Mouse (Mus musculus) frontal cortex, adult (tissue): ENCODE data around the gene Inf2.

Experiments used
- ATAC-seq: cut with Nextera tagmentation; 2 replicates; pipeline ENCODE4 v1.9.2; 2017; ENCODE audit warnings: mild to moderate bottlenecking, moderate library complexity, mixed read lengths; ENCODE audit not compliant: low TSS enrichment

Gene Inf2

DNA sequence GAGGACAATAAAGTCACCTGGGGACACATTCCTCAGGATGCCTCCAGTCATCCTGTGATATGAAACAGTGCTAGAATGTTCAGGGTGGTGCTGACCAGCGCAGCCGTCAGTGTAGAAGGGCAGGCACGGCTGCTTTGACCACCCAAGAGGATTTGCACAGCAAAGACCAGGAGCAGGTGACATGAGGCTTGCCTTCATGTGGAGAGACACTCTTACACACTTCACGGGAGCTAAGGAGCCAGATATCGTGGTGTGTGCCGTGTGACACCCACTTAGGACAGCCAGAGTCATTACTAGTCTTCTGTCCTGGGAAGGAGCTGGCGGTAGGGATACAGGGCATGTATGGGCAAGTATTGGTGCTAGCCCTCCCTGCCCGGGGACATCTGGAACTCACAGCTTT is 18.4 kb upstream of the Inf2 start:
- no peak for ATAC-seq

DNA sequence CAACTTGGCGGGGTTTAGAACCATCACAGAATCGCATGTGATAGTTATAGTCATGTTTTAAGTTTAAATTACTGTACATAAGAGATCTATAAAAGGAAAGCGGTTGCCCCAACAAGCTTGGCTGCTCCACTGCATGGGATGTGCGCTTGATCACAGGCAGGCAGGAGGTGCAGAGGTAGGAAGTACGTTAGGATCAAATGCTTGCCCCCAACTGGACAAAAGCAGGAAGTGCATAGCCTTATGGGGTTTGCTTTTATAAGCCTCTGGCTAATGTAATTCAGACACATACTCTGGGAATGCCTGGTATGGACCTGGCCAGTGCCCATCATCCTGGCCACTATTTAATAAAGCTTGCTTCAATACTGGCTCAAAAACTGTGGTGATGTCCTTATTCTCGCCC is 17.5 kb upstream of the Inf2 start:
- ATAC-seq, result no peak

DNA sequence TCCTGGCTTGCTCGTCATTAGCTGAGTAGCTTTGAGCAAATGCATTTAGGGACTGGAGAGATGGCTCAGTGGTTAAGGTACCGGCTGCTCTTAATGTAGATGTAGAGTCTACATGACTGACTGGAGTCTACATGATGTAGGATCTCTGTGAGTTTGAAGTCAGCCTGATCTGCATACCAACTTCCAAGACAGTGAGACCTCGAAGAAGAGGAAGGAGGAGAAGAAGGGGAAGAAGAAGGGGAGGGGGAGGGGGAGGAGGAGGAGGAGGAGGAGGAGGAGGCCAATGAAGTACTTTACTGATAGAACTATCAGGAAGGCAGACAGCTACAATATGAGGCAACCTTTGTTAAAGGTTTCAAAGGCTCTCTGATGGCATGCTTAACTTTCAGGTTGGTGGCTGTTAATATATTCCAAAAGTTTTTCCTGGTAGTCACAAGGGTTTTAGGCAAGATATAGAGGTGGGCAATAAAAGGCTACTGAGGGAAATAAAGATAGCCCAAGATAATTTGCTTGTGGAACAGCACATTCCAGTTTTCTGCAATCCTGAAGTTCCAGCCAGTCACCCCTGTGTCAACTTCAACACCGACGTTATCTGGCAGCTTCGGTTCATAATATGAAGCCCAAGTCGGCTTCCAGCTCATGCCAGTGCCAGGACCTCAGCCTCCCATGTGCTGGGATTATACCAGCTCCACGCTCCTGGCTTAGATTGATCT is 13.2 kb upstream of the Inf2 start:
- no peak for ATAC-seq

DNA sequence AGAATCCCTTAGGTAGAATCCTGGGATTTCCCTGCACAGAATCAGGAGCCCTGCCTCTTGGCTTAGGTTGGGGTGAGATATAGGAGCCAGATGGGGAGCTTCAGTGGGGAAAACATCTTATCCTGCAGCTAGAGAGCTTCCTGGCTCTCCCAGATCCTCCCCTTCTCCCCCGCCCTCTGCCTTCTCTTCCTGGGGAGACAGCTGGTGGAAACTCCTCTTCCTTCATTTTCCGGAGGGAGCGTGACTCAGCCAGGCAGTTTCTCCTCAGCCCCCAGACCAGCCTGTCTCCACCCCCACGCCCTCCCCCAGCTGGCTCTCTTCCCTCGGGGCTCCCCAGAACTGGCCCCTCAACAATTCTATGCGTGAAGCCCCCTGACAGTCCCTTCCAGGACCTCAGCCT is 12.2 kb upstream of the Inf2 start:
- peak; percentile 81 for ATAC-seq

DNA sequence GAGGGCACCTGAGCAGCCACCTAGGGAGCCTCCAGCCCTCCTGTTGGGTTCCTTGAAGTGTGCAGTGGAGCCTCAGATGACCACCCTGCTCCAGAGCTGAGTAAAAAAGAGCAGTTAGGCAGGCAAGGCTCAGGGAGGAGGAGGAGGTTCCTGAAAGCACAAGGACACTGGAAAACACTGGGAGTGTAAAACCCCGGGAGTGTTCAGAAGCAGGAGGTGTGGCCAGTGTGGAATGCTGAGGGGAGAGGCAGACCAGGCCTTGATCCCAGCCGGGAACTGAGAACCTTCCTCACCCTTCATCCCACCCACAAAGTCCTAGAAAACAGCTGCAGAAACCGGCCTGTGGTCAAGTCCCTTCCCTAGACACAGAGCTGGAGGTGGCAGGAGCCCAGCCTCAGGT is 11.8 kb upstream of the Inf2 start:
- ATAC-seq, result peak; percentile 54

DNA sequence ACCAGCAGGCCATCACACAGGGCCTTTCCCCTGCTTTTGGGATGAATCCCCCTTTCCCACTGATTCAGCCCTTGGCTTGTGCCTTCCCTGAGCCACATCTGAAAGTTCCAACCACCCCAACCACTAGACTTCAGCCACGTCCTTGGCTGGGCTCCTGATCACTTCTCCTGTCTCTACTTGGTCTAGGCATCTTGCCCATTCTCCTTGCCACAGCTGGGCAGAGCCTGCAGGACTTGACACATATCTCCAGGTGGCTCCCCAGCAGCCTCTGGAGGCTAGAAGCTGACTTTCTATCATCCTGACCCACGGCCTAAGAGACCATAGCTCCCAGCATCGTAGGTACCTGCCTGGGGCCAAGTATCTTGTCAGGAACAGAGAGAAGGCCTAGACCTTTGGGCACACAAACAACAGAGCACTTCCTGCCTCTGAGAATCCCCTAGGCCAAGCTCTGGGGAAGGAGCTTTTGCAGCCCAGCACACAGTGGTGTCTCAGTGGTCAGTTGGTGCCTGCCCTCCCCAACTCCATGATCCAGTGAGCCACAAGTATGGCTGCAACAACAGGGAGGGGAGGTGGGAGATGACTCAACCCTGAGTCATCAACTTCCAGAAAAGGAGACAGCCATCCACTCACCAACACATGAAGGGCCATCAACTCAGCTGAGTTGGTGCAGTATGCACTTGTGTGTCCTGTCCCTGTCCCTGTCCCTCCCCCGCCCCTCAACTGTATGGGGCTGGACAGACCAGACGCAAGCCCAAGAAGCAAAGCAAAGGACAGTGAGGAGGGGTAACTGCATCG is 10.1 kb upstream of the Inf2 start:
- peak; percentile 47; the same call in 1 of the 2 replicates for ATAC-seq

DNA sequence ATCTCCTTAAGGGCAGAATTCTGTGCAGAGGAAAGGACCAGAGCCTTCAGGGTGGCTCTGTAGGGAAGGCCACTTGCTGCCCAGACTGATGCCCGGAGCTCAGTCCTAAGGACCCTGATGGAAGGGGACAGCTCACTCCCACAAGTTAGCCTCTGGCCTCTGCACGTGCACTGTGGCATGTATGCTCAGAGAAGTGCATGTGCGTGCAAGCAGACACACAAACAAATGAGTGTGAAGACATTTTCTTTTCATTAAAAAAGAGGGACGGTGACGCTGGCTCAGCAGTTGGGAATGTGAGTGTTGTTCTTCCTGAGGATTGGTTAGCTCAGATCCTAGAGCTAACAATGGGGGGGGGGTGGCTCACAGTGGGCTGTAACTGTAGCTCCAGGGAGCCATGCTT is 9.2 kb upstream of the Inf2 start:
- no peak for ATAC-seq

DNA sequence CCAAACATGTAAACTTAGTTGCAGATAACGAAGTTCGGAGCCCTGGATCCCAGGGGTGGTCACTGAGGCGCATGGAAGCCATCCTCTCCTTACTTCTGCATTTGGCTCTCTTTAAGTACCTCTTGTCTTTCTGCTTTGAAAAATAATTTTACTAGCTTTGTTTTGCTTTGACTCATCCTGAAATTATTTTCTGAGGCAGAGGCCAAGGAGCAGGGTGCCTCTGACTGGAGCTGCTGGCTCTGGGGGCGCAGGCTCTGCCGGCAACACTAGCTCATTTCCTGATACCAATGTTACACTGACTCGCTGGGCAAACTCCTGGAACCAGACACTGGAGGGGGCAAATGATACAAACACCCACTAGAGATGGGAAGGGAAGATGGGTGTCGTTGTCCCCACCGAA is 8.7 kb upstream of the Inf2 start:
- no peak for ATAC-seq

DNA sequence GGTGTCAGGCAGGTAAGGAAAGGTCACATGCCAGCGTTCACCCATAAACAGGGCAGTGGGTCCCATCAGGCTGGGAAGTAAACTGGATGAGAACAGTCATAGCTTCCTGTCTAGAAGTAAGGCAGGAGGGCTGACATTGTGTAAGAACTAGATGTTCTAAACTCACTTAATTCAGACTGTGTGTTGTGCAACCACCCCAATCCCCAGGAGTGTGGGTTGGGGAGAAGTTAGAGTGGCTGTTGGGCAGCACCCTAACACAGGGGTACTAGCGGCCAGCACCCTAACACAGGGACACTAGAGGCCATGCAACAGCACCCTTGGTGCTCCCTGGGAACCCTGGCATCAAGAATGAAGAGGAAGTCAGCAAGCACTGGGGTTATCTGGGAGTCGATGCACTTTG is 7.5 kb upstream of the Inf2 start:
- no peak for ATAC-seq

DNA sequence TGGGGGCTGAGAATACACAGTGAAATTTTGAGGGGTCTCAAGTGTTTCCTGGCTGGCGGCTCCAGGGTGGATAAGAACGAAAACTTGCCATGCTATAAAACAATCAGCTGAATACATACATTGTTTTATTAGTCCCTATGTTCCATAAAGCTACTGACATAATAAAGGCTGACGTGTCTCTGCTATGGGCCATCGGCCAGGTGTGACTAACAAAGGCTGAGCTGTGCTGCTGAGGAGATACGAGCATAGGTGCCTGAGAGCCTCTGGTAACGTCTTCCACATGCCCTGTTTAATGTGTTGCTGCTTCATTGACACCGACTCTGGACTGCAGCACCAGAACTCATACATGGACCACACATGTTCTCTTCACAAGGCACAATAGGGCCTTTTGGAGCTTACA is 3.6 kb upstream of the Inf2 start:
- no peak for ATAC-seq

DNA sequence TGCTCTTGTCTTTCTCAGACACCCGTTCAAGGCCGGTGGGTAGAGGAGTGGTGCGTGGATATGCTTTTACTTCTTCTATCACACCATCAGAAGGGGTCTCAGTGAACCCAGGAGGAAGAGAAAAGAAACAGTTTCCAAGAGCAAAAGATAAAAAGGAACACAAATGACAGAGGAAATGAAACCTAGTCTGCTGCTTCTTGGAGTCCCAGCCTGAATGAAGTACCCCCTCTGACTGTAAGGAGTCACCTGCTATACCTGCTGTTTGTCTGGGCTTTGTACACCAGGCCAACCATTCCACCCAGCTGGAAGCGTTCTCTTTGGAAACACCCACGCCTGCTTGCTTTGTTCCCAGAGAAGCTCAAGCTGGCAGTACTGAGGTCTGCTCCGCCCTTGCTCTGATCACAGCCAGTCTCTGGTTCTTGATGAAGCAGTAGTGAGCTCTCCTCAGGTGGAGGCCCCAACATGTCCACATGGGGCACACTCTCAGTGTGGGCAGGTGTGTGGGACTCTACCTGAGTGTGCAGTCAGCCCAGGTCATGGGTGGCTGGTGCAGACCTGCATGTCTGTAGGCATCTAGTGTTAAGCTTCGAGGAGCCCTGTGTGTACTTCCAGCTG is 2.6 kb upstream of the Inf2 start:
- peak; percentile 50 for ATAC-seq

DNA sequence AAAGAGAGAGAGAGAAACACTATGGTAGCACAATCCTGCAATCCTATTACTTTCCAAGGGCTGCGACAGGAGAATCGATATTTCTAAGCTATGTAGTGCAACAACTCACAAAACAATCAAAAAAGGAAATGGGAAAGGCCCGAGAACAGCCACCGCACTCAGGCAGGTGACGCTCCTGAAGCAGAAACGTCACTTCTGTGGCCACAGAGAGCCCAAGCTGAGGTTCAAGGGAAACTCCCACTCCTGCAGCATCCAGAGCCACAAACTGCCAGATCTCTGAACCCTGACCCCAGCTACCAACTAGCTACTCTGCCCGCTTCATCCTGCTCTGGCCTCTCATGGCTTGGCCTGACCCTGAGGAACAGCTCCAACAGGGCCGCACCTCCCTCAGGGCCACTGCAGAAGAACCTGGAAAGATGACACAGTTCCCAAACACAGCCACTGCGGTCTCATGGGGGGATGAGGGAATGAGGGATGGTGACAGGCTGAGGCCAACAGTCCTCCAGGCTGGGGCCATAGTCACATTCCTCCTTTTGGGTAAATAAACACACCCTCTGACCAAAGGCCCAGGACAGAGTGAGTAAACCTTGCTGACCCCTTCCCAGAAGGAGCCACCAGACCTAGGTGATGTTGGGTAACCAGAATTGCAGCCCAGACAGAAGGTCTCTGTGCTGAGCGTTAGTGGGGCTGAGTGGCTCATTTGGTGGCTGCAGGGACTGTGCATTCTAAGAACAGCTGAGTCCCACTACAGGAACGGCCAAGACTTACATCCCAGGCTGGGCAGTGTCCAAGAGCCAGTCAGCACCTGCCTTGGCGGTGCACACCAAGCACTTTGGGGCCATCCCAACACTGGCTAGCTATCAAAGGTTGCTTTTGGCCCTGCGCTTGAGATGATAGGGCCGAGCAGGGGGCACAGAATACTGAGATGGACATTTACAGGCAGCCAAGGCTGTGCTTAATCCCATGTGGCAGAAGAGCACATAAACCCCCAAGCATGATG is 1.2 kb upstream of the Inf2 start:
- no peak for ATAC-seq

DNA sequence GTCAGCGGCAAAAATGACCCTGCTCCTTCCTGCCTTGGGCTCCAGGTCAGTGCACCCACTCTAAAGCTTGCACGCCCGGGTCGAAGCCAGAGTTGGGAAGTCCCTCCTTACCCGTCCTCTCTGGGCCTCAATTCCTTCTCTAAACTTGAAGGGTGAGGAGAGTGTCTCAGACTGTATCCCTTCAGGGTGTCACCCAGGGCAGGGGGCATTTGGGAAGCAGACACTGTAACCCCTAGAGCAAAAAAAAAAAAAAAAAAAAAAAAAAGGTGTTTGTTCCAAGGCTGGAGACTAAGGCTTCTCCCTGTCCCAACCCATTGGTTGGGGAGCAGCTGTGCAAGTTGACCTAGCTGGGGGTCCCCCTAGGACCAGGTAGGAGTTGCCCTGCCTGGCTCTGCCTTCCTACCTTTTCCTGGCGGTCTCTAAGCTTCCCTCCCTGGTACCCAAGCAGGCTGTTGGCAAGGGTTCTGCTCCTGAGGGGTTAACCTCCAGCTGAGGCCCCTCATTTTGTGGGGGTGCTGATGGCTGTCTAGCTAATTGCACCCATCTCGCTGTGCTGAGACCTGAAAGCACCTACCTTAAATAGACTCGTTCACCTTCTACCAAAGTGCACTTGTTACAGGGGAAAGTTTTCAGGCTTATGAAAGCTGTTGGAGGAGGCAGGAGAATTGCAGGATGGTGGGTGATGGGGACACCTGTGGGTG is 1.1 kb downstream of the Inf2 start:
- ATAC-seq, result no peak

DNA sequence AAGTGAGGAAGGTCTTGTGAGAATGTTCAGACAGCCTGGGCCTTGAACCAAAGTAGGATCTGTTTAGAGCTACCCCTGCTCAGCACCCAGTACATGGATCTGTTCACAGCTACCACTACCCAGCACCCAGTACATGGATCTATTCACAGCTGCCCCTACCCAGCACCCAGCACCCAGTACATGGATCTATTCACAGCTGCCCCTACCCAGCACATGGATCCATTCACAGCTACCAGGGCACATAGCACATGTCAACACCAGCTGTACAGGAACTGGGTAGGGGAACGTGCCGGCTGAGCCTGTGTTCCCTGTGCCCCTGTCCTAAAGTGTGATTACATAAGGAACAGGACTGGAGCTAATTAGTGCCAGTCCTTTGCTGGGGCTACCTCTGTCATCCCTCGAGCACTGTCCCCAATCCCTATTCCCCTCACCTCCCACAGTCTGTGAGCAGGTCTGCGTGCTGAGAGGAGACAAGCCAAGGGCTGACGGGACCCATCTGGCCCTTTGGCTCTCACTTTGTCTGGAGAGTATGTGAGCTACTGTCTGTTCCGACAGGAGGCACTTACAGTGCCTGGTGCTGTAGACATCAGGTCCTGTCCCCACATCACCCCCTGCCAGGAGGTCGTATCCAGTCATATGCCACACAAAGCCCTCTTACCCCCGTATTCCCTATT is 2.1 kb downstream of the Inf2 start:
- ATAC-seq, result no peak

DNA sequence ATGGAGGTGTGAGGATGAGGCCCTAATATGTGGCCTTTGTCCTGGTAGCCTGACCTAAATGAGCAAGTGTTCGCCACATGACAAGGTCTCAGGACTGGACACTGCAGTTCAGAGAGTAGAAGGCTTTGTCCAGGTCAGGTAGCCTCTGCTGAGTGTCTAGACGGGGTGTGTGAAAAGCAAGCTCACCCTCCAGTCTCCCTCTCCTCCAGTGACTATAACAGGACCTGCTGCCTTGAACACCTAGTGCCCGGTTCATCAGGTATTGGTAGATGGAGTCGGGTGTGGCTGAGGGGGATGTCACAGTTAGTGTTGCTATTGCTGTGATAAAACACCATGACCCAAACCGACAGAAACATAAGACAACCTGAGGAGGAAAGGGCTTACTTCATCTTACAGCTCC is 2.7 kb downstream of the Inf2 start:
- ATAC-seq, result no peak

DNA sequence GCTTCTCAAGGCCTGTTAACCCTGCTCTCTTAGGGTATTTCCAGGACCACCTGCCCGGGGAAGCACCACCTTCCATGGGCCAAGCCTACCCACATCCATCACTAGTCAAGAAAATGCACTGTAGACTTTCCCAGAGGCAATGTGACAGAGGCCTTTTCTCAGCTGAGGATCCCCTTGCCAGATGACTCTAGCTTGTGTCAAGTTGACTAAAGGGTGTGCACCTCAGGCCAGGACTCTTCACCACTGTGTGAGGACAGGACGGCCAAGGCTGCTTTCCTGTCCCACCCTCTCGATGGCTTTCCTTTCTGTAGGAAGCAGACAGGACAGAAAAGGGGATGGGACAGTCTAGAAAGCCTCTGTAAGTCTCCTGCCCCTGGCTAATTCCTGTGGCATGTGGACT is 3.1 kb downstream of the Inf2 start:
- ATAC-seq, result no peak

DNA sequence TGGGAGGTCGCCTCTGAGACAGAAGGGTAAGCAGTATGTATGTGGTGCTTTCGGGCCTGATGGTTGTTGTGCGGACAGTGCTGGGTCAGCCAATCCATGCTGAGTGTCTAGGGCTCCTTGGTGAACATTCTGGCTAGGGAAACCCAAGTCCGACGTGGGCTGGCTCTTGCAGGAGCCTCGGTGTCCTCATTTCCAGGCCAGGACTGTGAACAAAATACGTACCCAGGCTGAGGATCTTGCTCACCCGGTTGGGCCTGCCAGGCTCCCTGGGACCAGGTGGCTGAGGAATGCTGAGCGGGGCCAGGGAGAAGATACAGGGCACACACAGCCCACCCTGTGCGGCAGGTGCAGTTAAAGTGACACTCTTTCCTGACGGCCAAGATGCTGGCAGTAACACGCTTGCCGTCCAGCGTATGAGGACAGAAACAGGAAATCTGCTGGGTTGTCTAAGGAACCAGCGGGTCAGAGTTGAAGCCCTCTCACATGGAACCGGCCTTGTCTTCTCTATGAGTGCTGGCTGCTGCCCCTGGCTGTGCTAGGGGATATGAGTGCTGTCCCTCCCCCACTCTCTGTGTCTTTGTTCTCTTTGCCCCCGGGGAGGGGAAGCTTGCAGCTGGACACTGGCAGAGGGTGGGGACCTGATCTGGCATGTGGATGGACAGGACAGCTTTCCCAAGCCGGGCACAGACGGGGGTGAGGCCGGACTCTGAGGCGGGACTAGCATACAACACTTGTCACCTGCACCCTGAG is 4.6 kb downstream of the Inf2 start:
- ATAC-seq, result no peak

DNA sequence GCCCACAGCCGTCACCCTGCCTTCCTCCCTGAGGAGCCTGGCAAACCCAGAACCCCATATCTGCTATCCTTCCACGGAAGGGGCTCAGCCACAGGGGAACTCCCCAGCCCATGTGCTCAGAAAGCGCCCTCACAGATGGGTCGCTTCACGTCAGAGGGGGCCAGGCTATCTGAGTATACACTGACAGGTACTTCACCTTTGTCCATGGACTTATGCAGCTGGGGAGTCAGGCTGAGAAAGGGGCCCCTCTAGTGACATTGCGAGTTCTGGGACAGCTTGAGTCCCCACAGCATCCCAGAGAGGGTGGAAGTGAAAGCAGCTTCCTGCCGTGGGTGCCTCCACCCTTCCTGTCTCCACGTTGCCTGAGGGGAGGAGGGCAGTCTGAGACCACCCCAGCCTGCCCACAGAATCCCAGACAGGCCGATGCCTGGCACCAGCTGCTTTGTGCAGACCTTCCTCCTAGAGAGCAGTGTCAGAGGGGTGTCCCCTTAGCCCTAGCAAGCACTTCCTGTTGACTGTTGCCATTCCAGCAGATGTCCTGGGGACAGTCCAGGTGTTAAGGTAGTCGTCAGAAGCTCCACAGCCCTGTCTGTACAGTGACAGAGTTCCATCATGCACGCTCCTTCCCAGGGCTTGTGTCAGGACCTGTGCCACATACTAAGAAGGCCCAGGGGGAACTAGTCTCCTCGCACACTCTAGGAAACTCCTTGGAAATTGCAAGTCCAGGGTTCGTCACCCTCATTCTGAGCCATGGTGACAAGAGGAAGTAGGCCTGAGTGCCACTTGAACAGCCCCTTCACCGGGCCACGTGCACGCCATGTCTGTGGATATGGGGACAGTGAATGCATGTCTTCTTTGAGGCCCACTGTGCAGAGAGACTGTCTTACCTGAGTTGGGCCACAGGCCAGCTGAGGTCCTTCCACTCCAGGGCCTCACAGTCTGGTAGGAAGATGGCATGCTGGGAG is 5.6 kb downstream of the Inf2 start:
- 0 out of 2 replicates have a peak, but pooled peaks have one; percentile 1 for ATAC-seq

DNA sequence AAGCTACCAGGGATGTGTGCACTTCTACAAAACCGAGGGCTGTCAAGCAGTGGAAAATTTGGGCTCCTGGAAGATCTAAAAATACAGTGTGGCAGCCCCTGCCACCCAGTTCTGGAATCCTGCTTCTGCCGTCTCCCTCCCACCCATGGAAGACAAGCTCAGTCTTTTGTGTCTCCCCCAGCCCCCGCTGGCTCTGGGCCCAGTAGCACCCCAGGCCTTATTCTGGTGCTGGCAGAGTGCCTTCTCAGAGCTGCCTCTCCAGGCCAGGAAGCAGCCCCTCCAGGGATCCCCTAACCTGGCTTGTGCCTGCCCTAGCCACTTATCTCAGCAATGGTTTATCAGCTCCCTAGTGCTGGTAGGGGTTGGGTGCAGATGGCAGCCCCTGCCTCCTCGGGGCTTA is 6.4 kb downstream of the Inf2 start:
- peak; percentile 53 for ATAC-seq
